Mouse (Mus musculus): ENCODE measurements around the gene Oser1. TPM values are rescaled to one million over a fixed set of nuclear protein-coding genes. Genes with fewer than 3 reads are reported as not detected.
A peak's percentile ranks its signal among the peaks of the same experiment; 100 is the strongest.
"Not testable (repeated sequence)": the region's sequence is repeated elsewhere in the genome, so short reads cannot be mapped to it uniquely, and the experiment has no call there.

Gene Oser1
- polyA plus RNA-seq, 1 experiment, result 39.8 TPM

GRCm38 (mm10) chr2:163412419-163412818 lies 12.1 kb downstream of the Oser1 start:
- Histone ChIP-seq H3K4me1 (ENCODE audit: control insufficient read depth, insufficient read depth, low read length) (peaks cover 3% of the 10 kb centered on the region; the same call in 1 of the 2 replicates), H3K4me3 (ENCODE audit: insufficient read depth, low read length) (no peak overlapping the region), H3K27ac (ENCODE audit: insufficient read depth, low read length) (no peak overlapping the region)
- no peak for TF ChIP-seq CTCF (IDR thresholded peaks at IDR 0.05; ENCODE audit: borderline replicate concordance, insufficient read depth, low read length)
- no peak for TF ChIP-seq POLR2A (IDR thresholded peaks at IDR 0.05; ENCODE audit: low read depth, low read length)

- Histone ChIP-seq H3K4me1 (ENCODE audit: control insufficient read depth, insufficient read depth, low read length) (peaks cover 3% of the 10 kb centered on the region; the same call in 1 of the 2 replicates), H3K4me3 (ENCODE audit: insufficient read depth, low read length) (no peak overlapping the region), H3K27ac (ENCODE audit: insufficient read depth, low read length) (no peak overlapping the region)
- TF ChIP-seq CTCF (IDR thresholded peaks at IDR 0.05; ENCODE audit: borderline replicate concordance, insufficient read depth, low read length) (no peak), POLR2A (IDR thresholded peaks at IDR 0.05; ENCODE audit: low read depth, low read length) (no peak)
These were observed 12.7 kb downstream of the Oser1 start for GRCm38 (mm10) chr2:163411840-163412239.

GRCm38 (mm10) chr2:163411344-163411743 lies 13.2 kb downstream of the Oser1 start:
- not testable (repeated sequence) for H3K4me1 ChIP-seq (ENCODE audit: control insufficient read depth, insufficient read depth, low read length); H3K4me3 ChIP-seq (ENCODE audit: insufficient read depth, low read length); H3K27ac ChIP-seq (ENCODE audit: insufficient read depth, low read length)

- Histone ChIP-seq H3K27ac (ENCODE audit: insufficient read depth, low read length) (no peak overlapping the region), H3K4me1 (ENCODE audit: control insufficient read depth, insufficient read depth, low read length) (peaks cover 3% of the 10 kb centered on the region; the same call in 1 of the 2 replicates), H3K4me3 (ENCODE audit: insufficient read depth, low read length) (no peak overlapping the region)
- TF ChIP-seq POLR2A (IDR thresholded peaks at IDR 0.05; ENCODE audit: low read depth, low read length), result no peak
- TF ChIP-seq CTCF (IDR thresholded peaks at IDR 0.05; ENCODE audit: borderline replicate concordance, insufficient read depth, low read length), result no peak
These were observed 14.3 kb downstream of the Oser1 start for GRCm38 (mm10) chr2:163410211-163410610.

- H3K4me3 ChIP-seq (ENCODE audit: insufficient read depth, low read length), result no peak overlapping the region
- H3K4me1 ChIP-seq (ENCODE audit: control insufficient read depth, insufficient read depth, low read length), result 0 out of 2 replicates have a peak, but pooled peaks cover 7% of the 10 kb centered on the region
- no peak overlapping the region for H3K27ac ChIP-seq (ENCODE audit: insufficient read depth, low read length)
- TF ChIP-seq POLR2A (IDR thresholded peaks at IDR 0.05; ENCODE audit: low read depth, low read length) (no peak), CTCF (IDR thresholded peaks at IDR 0.05; ENCODE audit: borderline replicate concordance, insufficient read depth, low read length) (no peak)
These were observed 20.3 kb downstream of the Oser1 start for GRCm38 (mm10) chr2:163404037-163404815.

GRCm38 (mm10) chr2:163401221-163401620 lies 23.3 kb downstream of the Oser1 start:
- no peak for TF ChIP-seq POLR2A (IDR thresholded peaks at IDR 0.05; ENCODE audit: low read depth, low read length)
- 0 out of 2 replicates have a peak, but pooled peaks have one; percentile 2 for TF ChIP-seq CTCF (IDR thresholded peaks at IDR 0.05; ENCODE audit: borderline replicate concordance, insufficient read depth, low read length)
- H3K27ac ChIP-seq (ENCODE audit: insufficient read depth, low read length), result no peak overlapping the region
- H3K4me1 ChIP-seq (ENCODE audit: control insufficient read depth, insufficient read depth, low read length), result peaks cover 11% of the 10 kb centered on the region
- no peak overlapping the region for H3K4me3 ChIP-seq (ENCODE audit: insufficient read depth, low read length)

GRCm38 (mm10) chr2:163399222-163399621 lies 25.3 kb downstream of the Oser1 start:
- TF ChIP-seq POLR2A (IDR thresholded peaks at IDR 0.05; ENCODE audit: low read depth, low read length) (no peak), CTCF (IDR thresholded peaks at IDR 0.05; ENCODE audit: borderline replicate concordance, insufficient read depth, low read length) (no peak)
- peak overlapping the region; percentile 87 for H3K27ac ChIP-seq (ENCODE audit: insufficient read depth, low read length)
- H3K4me3 ChIP-seq (ENCODE audit: insufficient read depth, low read length), result no peak overlapping the region
- H3K4me1 ChIP-seq (ENCODE audit: control insufficient read depth, insufficient read depth, low read length), result peaks cover 8% of the 10 kb centered on the region

GRCm38 (mm10) chr2:163398770-163399169 lies 25.7 kb downstream of the Oser1 start:
- H3K4me1 ChIP-seq (ENCODE audit: control insufficient read depth, insufficient read depth, low read length), result peaks cover 8% of the 10 kb centered on the region
- no peak for TF ChIP-seq CTCF (IDR thresholded peaks at IDR 0.05; ENCODE audit: borderline replicate concordance, insufficient read depth, low read length)
- TF ChIP-seq POLR2A (IDR thresholded peaks at IDR 0.05; ENCODE audit: low read depth, low read length), result peak; percentile 53; the same call in 1 of the 2 replicates
- H3K4me3 ChIP-seq (ENCODE audit: insufficient read depth, low read length), result no peak overlapping the region
- peak overlapping the region; percentile 87 for H3K27ac ChIP-seq (ENCODE audit: insufficient read depth, low read length)

GRCm38 (mm10) chr2:163397905-163398304 lies 26.6 kb downstream of the Oser1 start, which contains the start of gene Jph2:
Gene Jph2 (minus strand): TSS chr2:163397993.
- Histone ChIP-seq H3K4me3 (ENCODE audit: insufficient read depth, low read length) (peak within 1 kb of the TSS; percentile 43), H3K27ac (ENCODE audit: insufficient read depth, low read length) (peak within 1 kb of the TSS; percentile 87), H3K4me1 (ENCODE audit: control insufficient read depth, insufficient read depth, low read length) (peaks cover 4% of the 10 kb centered on the region)
- no peak for TF ChIP-seq CTCF (IDR thresholded peaks at IDR 0.05; ENCODE audit: borderline replicate concordance, insufficient read depth, low read length)
- peak; percentile 47 for TF ChIP-seq POLR2A (IDR thresholded peaks at IDR 0.05; ENCODE audit: low read depth, low read length)

GRCm38 (mm10) chr2:163397071-163397470 lies 27.4 kb downstream of the Oser1 start:
- H3K27ac ChIP-seq (ENCODE audit: insufficient read depth, low read length), result peak overlapping the region; percentile 87; the same call in 1 of the 2 replicates
- peak overlapping the region; percentile 43 for H3K4me3 ChIP-seq (ENCODE audit: insufficient read depth, low read length)
- TF ChIP-seq POLR2A (IDR thresholded peaks at IDR 0.05; ENCODE audit: low read depth, low read length) (no peak), CTCF (IDR thresholded peaks at IDR 0.05; ENCODE audit: borderline replicate concordance, insufficient read depth, low read length) (no peak)
- peaks cover 7% of the 10 kb centered on the region for H3K4me1 ChIP-seq (ENCODE audit: control insufficient read depth, insufficient read depth, low read length)
